Mouse (Mus musculus) cerebellum, adult 8-10 months (tissue): ENCODE results near the gene Ice2.

ENCODE experiments used
- DNase-seq: peaks from one replicate; pipeline ENCODE4 v3.0.0; 2022

The Ice2 gene

GRCm38 (mm10) chr9:69464109-69464756 is 66.5 kb downstream of the Ice2 start:
- no peak for DNase-seq

- no peak for DNase-seq
Measured at GRCm38 (mm10) chr9:69466098-69466497, 68.4 kb downstream of the Ice2 start.

GRCm38 (mm10) chr9:69467310-69467939 is 69.7 kb downstream of the Ice2 start:
- no peak for DNase-seq

GRCm38 (mm10) chr9:69468991-69469390 is 71.3 kb downstream of the Ice2 start:
- no peak for DNase-seq

GRCm38 (mm10) chr9:69470362-69470761 is 72.7 kb downstream of the Ice2 start:
- DNase-seq: no peak

GRCm38 (mm10) chr9:69470921-69471320 is 73.2 kb downstream of the Ice2 start:
- no peak for DNase-seq

- DNase-seq: no peak
Measured at GRCm38 (mm10) chr9:69472724-69473123, 75.0 kb downstream of the Ice2 start.

GRCm38 (mm10) chr9:69475873-69476272 is 78.2 kb downstream of the Ice2 start:
- DNase-seq: no peak

GRCm38 (mm10) chr9:69477195-69477823 is 79.6 kb downstream of the Ice2 start:
- no peak for DNase-seq

- DNase-seq: no peak
Measured at GRCm38 (mm10) chr9:69477824-69478222, 80.1 kb downstream of the Ice2 start.

GRCm38 (mm10) chr9:69480344-69480743 is 82.6 kb downstream of the Ice2 start:
- peak; percentile 71 for DNase-seq
